Mouse (Mus musculus) megakaryocyte, embryonic 14.5 days (primary cell): ENCODE measurements at regions not wholly inside any gene's neighbourhood (a gene's known extent, or its start where the extent isn't known, plus 50 kb on each side); places are given as distances from the start of the nearest gene placed in this dataset.

Experiments
- FLI1 ChIP-seq: IDR thresholded peaks from 2 replicates; pipeline ENCODE4 v1.6.1; 2012; ENCODE audit warnings: low read length, inconsistent platforms, mixed read lengths
- GATA1 ChIP-seq: IDR thresholded peaks from 3 replicates; pipeline ENCODE4 v1.6.1; 2012; ENCODE audit warnings: mixed read lengths, low read length, inconsistent platforms, borderline replicate concordance

- TF ChIP-seq GATA1 = no peak
- TF ChIP-seq FLI1 = no peak
Measured at GRCm38 (mm10) chr4:95167216-95167615, 115.2 kb upstream of the Jun start.
